Mouse (Mus musculus) spleen, postnatal 14 days (tissue): ENCODE data around the gene Dcun1d2.
"Not testable (repeated sequence)": the region's sequence is repeated elsewhere in the genome, so short reads cannot be mapped to it uniquely, and the experiment has no call there.

Experiments
- DNase-seq, 2 experiments: peaks; one replicate each; pipeline ENCODE4 v3.0.0; 2021 to 2022; ENCODE audit warnings: low spot score in 2 of 2

The Dcun1d2 gene

GRCm38 (mm10) chr8:13287692-13288623 lies at the start of gene Dcun1d2, which contains the start of gene Tmco3:
Dcun1d2 (minus strand) TSS chr8:13288131.
Tmco3 (plus strand) TSS chr8:13288190.
- peak; percentile 91 for DNase-seq

DNA sequence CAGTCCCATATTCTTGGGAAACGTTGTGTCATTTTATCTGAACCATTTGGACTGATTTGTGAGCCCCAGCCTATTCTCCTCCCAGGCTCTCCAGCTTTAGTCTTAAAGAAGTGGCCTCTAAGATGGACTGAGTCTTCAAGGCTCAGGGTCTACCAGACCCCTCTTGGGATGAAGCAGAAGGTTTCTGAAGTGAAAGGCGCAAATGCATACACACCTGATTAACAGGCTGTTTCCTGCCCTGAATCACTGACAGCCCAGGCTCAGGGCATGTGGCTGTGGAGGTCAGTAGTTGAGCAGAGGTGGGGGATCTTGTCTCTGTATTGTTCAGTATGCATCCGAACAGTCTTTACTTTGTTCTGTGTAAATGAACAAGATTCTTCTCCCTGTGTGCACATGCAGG lies 49.7 kb upstream of the Dcun1d2 start:
- no peak for DNase-seq

GRCm38 (mm10) chr8:13337245-13337644 lies 49.3 kb upstream of the Dcun1d2 start:
- not testable (repeated sequence) for DNase-seq

- no peak for DNase-seq
Observed at GRCm38 (mm10) chr8:13334671-13335070, 46.7 kb upstream of the Dcun1d2 start.

- no peak for DNase-seq
Observed at GRCm38 (mm10) chr8:13326598-13326997, 38.7 kb upstream of the Dcun1d2 start.

GRCm38 (mm10) chr8:13316671-13317070 lies 28.7 kb upstream of the Dcun1d2 start:
- DNase-seq: no peak

DNA sequence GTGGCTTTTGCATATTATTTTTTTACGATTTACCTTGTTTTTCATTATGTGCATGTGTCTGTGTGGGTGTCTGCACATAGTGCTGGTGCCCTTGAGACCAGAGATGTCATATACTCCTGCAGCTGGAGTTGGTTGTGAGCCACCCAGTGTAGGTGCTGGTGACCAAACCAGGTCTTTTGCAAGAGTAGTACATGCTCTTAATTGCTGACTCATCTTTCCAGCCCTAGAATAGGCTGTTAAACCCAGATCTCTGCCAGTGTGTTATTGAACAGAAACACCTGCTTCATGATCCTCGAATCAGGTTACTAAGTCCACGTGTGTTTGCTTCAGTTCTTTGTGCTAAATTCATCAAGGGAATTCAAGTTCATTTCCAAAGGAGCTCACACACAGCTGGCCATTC lies 27.0 kb upstream of the Dcun1d2 start:
- DNase-seq: no peak

GRCm38 (mm10) chr8:13306916-13307315 lies 19.0 kb upstream of the Dcun1d2 start:
- no peak for DNase-seq

- DNase-seq: no peak
Observed at GRCm38 (mm10) chr8:13306309-13306909, 18.5 kb upstream of the Dcun1d2 start.

- no peak for DNase-seq
Observed at GRCm38 (mm10) chr8:13305884-13306283, 18.0 kb upstream of the Dcun1d2 start.

DNA sequence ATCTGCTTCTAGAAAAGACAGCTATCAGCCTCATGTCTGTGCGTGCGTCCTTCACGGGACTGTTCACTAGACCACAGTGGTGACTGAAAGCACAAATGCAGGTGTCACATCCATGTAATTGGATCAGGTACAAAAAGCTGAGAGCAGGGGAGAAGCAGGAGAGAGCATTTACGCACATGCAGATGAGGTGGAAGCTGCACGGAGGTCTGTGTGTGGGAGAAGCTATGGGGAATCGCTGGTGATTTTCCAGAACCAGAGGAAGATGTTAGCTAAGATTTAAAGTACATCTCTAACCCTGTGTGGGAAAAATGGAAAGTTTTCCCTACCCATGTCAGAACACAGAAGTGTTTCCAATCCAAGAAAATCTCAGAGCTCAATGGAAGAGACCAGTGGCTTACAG lies 17.5 kb upstream of the Dcun1d2 start:
- DNase-seq: no peak

DNA sequence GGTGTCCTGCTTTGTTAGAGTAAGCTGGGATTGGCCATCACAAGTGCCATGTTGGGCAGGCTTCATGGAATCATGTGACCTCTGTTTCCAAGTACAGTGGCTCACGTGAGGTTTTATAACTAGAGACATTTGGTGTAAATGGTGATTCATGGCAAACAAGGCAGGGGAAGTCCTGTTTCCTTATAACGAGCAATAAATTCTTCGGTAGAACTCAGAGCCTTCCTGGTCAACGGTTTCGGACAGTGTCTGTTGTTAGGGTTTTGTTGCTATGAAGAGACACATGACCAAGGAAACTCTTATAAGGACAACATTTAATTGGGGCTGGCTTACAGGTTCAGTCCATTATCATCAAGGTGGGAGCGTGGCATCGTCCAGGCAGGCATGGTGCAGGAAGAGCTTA lies 13.1 kb upstream of the Dcun1d2 start:
- no peak for DNase-seq

- no peak for DNase-seq
Observed at GRCm38 (mm10) chr8:13299571-13299970, 11.6 kb upstream of the Dcun1d2 start.

- no peak for DNase-seq
Observed at GRCm38 (mm10) chr8:13293677-13294470, 5.9 kb upstream of the Dcun1d2 start.

DNA sequence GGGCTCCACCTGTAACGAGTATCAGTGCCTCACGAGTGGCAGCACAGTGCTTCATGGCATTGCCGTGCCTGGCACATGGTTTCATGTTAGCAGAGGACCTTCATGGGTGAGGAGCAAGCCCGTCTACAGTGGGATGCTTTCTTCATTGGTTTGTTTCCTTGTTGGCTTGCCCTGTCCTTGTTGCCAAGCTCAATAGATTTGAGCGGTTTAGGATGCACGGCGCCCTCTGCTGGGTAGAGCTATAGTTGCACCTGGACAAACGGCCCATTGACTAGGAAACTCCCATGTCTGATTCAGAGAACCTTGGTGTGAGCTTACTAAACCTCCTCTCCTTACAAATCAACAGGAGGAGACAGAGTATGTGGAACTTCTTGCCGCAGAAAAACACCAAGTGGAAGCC lies 4.4 kb upstream of the Dcun1d2 start:
- peak; percentile 60 to 74 for DNase-seq

GRCm38 (mm10) chr8:13288646-13289045 lies 715 bp upstream of the Dcun1d2 start:
- no peak for DNase-seq

DNA sequence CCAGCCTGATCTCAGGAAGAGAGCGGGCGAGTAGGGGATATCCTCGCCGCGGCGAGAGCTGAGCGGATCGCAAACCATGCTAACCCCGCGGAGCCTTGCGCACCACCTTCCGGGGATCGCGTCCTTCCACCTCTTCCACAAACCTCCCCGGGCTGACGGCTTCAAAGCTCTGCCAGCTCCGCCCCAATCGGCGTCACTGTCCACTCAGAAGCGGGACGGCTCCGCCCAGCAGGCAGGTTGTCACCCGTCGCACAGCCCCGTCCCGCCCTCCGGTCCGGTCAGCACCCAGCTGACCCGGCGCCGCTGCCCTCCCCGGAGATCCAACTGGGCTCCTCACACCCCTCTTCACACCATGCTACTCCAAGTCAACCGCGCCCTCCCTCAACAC lies 633 bp downstream of the Dcun1d2 start:
- DNase-seq: peak; percentile 77 to 81

DNA sequence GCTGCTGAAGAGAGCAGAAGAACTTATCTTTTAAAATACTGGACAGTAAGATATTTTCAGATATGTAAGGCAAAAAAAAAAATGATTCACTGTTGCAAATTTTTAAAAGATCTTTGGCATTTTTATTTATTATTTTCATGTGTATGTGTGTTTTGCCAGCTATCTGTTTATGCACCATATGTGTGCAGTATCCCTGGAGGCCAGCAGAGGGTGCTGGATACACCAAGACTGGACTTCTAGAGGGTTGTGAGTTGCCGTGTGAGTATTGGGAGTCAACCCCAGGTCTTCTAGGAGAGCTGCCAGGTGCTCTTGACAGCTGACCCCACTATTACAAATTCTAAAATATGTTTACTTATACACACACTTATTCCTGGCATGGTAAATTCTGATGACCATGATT lies 4.7 kb downstream of the Dcun1d2 start:
- DNase-seq: no peak

DNA sequence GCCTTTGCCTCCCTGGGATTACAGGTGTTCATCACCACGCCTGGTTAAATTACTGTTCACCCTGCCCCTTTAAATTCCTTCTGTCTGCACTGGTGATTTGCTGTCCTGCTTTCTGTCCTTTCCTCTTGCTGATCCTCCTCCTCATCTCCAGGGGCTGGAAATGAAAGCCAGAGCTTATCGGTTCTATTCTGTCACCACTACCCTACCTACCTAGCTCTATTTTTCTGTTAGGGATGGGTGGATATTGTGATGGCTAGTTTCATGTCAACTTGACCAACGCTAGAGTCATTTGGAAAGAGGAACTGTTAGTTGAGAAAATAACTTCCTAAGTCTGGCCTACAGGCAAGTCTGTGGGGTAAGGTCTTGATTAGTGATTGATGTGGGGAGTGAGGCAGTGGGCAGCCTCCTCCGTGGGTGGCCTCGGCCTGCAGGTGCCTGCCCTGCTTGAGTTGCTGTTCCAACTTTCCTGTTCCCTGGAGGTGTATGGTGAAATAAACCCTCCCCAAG lies 10.9 kb downstream of the Dcun1d2 start:
- no peak for DNase-seq

- DNase-seq: no peak
Observed at GRCm38 (mm10) chr8:13272834-13273233, 15.1 kb downstream of the Dcun1d2 start.

DNA sequence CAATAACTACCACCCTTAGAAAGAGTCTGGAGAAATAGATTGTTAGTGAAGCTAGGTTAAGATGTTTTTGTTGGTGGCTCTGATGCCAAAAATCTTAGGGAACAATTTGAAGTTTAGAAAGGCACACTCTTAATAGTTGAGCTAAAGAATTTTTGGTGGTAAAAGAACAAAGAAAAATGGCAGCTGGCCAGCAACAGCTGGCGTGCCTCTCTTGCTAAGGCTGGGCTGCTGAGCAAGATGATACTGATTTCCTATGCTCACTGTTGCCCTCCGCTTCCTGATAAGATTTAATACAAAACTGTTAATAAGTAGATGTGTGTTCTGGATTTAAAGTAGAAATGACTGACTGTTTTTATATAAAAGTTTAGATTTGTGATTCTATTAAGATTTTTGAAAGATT lies 20.4 kb downstream of the Dcun1d2 start:
- no peak for DNase-seq

DNA sequence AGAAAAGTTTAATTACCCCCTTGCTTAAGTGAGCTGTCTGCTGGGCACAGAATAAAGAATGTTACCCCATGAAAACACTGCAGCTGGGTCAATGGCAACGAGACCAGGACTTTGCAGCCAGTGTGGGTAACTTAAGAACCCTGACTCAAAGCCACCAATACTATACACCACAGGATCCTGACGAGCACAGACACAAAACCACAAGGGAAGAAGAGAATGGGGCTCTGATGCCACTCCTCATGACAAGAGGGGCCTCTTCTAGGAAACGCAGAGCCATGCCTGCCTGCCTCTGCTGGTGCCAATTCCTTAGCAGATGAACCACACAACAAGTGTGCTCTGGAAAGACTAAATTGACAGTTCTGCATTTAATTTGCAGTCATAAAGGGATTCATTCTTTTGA lies 24.6 kb downstream of the Dcun1d2 start:
- no peak for DNase-seq
